Mouse (Mus musculus) limb, embryonic 10.5 days (tissue): ENCODE results near the gene Il10. TPM values are rescaled to one million over a fixed set of nuclear protein-coding genes. Genes with fewer than 3 reads are reported as not detected.
"Not testable (repeated sequence)": the region's sequence is repeated elsewhere in the genome, so short reads cannot be mapped to it uniquely, and the experiment has no call there.

Experiments
- DNase-seq: peaks from one replicate; pipeline ENCODE4 v3.0.0-alpha.2; 2017; ENCODE audit warnings: low spot score
- H3K27ac ChIP-seq: fragments of 300-500 bp; sonication (generic); 2 replicates; pipeline ENCODE4 v1.5.1; 2016; ENCODE audit warnings: mild to moderate bottlenecking
- H3K27me3 ChIP-seq: fragments of 300-500 bp; sonication (generic); 2 replicates; pipeline ENCODE4 v1.6.1; 2016; ENCODE audit warnings: low read depth, mild to moderate bottlenecking; ENCODE audit not compliant: poor library complexity, severe bottlenecking
- H3K36me3 ChIP-seq: fragments of 300-500 bp; sonication (generic); 2 replicates; pipeline ENCODE4 v1.6.1; 2016; ENCODE audit warnings: mild to moderate bottlenecking, moderate library complexity
- H3K4me1 ChIP-seq: fragments of 300-500 bp; sonication (generic); 2 replicates; pipeline ENCODE4 v1.6.1; 2016
- H3K4me3 ChIP-seq: fragments of 300-500 bp; sonication (generic); 2 replicates; pipeline ENCODE4 v1.5.1; 2016; ENCODE audit warnings: mild to moderate bottlenecking, moderate library complexity
- H3K9me3 ChIP-seq: fragments of 300-500 bp; sonication (generic); replicated peaks from 2 replicates; pipeline ENCODE4 v1.6.1; 2016; ENCODE audit warnings: mild to moderate bottlenecking
- WGBS: fragments of 180-500 bp; shearing (Covaris S2); methylation state at CpG from one replicate; pipeline ENCODE4 v1.1.7; 2016; 5-methylcytosine and 5-hydroxymethylcytosine counted together
- polyA plus RNA-seq: library from polyadenylated mRNA; unstranded; fragments of >200 nt; fragmentation: Nextera tagmentation; extraction: Ambion mirVana; gene quantifications from 2 replicates; pipeline ENCODE4 v1.2.1, GENCODE M21; 2016

Gene Il10
- polyA plus RNA-seq, 1 experiment from 2014 or later, result not detected

DNA sequence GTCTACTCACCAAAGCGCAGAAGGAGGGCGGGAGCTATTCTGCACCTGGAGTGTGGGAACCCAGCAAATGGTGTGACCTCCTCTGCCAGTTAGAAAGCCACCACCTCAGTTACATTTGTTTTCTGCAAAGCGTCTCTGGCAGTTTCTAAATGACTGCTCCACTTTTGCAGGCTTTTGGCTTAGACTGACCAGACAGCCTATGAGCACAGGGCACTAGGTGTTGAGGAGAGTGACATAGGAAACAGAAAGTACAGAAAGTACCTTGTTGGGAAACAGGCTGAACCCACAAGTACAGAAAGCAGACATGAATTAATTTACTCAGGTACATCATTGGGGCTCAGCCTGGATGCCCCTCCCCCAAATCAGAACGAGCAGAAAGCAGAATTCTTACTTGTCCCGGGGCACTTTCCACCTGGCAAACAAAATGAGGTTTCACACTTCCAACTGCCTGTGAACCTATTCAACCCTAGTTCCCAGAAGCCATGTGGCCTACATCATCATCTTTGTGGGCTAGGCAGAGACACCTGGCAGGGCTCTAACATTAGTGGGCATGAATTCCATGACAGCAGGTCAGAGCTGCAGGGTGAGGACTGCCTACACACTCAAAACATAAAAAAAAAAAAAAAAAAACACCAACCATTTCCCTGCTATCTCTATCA lies 3.1 kb downstream of the Il10 start:
- WGBS, result 44% methylated on average over 5 of the region's 5 CpGs

DNA sequence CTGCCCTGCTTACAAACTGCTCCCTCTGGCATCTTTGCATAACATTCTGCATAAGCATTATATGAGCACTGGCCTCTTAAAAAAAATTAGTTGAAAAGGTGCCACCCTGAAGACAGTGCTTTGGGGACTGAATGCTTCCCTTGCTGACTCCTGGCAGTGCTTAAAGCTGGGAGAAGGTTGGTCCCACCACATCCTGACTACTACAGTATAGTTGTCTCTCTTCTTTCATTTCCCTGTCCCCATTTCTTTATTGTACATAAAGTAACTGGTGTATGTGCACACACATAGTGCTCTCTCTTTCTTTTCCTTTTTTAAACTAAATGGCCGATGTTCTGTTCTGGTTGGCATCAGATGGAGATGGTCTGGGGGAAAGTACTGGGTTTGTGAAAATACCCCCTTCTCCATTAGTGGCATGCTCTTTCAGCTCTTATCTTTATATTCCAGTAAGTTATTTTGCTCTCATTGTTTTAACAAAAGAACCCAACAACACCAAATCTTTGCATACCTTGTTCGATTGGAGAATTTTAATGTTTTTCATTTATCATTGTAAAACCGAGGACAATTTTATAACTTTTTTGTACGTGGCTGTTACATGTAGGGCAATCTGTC lies 3.7 kb downstream of the Il10 start:
- H3K9me3 ChIP-seq, H3K27ac ChIP-seq, DNase-seq, H3K4me3 ChIP-seq, H3K36me3 ChIP-seq: not testable (repeated sequence)
- WGBS, result 87% methylated on average over 4 of the region's 4 CpGs
- Histone ChIP-seq H3K27me3 (peaks cover 20% of the 10 kb centered on the region), H3K4me1 (peaks cover 19% of the 10 kb centered on the region)

More for the DNA sequence above, 3.1 kb downstream of the Il10 start:
- Histone ChIP-seq H3K4me3 (no peak overlapping the region), H3K9me3 (no peaks in the 10 kb centered on the region), H3K27ac (no peak overlapping the region), H3K27me3 (peaks cover 20% of the 10 kb centered on the region), H3K4me1 (peaks cover 19% of the 10 kb centered on the region), H3K36me3 (no peaks in the 10 kb centered on the region)
- DNase-seq, result no peak

DNA sequence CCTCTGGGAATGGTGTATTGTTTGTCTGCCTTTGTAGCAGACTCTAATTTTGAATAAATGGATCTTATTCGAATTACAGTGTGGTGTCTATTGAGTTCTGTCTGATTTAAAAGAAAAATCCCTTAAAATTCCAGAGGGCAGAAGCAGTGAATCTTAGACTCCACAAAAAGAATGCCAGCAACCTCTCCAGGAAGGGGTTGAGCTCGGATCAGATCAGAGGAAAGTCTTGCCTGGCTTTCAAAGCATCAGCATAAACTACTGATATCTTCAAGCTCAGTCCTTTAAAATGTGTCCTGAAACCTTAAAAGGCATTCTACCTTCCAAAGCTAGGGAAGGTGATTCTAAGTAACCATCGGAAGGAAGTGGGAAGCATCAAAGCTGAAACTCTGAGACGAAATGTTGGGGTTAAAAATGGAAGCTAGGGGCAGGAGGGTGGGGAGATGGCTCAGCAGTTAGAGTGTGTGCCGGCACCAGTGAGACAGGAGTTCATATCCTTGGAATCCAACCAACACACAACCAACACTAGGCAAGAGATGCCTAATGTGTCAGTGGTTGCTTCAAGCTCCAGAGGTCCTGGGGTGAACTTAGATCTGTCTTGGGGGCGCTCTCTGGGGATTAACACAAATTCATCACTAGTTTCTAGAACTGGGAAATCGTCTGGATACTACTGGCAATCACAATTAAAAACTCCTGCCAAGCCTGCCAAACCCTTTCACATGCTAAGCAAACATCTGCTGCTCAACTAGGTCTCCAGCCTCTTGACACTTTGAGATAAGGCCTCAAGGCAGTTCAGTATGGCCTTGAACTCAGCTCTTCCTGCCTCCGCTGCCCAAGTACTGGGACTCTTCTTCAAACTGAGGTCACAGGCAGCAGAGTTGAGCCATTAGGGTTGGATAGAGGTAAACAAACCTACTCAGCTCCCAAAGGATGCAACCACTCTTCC lies 5.5 kb downstream of the Il10 start:
- Histone ChIP-seq H3K36me3 (no peaks in the 10 kb centered on the region), H3K4me3 (no peak overlapping the region), H3K4me1 (peaks cover 22% of the 10 kb centered on the region), H3K27ac (no peak overlapping the region), H3K27me3 (peaks cover 15% of the 10 kb centered on the region), H3K9me3 (no peaks in the 10 kb centered on the region)
- 85% methylated on average over 8 of the region's 8 CpGs for WGBS
- no peak for DNase-seq

- peaks cover 11% of the 10 kb centered on the region for H3K27me3 ChIP-seq
- H3K9me3 ChIP-seq, result no peaks in the 10 kb centered on the region
- WGBS, result 76% methylated on average over 4 of the region's 4 CpGs
- H3K4me1 ChIP-seq, result peaks cover 26% of the 10 kb centered on the region
- no peak for DNase-seq
- H3K4me3 ChIP-seq, result no peak overlapping the region
- H3K27ac ChIP-seq, result no peak overlapping the region
- H3K36me3 ChIP-seq, result no peaks in the 10 kb centered on the region
Measured at GRCm38 (mm10) chr1:131025843-131026190, 6.2 kb downstream of the Il10 start.

GRCm38 (mm10) chr1:131029215-131029614 lies 9.6 kb downstream of the Il10 start:
- Histone ChIP-seq H3K4me1 (peaks cover 21% of the 10 kb centered on the region), H3K27ac (no peak overlapping the region), H3K9me3 (no peaks in the 10 kb centered on the region), H3K27me3 (no peaks in the 10 kb centered on the region), H3K4me3 (no peak overlapping the region), H3K36me3 (no peaks in the 10 kb centered on the region)
- WGBS, result 88% methylated on average over 3 of the region's 3 CpGs
- DNase-seq, result no peak

GRCm38 (mm10) chr1:131030261-131030660 lies 10.6 kb downstream of the Il10 start:
- H3K4me1 ChIP-seq, result peaks cover 21% of the 10 kb centered on the region
- H3K9me3 ChIP-seq, result no peaks in the 10 kb centered on the region
- H3K27ac ChIP-seq, result no peak overlapping the region; the same call in 1 of the 2 replicates
- no peaks in the 10 kb centered on the region for H3K27me3 ChIP-seq
- 63% methylated on average over 7 of the region's 7 CpGs for WGBS
- DNase-seq, result no peak
- no peak overlapping the region for H3K4me3 ChIP-seq
- no peaks in the 10 kb centered on the region for H3K36me3 ChIP-seq

DNA sequence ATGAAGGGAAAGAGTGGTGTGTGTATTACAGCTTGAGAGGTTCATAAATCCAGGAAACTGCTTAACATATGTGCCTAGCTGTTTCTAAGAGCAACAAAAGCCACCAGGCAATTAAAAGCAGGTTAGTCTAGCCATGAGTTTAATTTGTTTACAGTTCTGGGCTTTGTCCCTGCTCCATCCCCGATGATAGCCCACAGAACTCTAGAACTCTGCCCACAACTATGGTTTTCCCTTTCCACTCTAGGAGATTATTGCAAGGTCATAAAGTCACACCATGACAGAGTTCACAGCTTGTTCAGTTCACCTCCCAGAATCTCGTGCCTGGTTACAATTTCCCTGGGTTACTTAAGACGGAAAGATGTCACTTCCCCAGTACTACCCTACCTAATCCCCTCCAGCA lies 11.6 kb downstream of the Il10 start:
- H3K27me3 ChIP-seq, result no peaks in the 10 kb centered on the region
- no peak overlapping the region for H3K27ac ChIP-seq
- H3K9me3 ChIP-seq, result no peaks in the 10 kb centered on the region
- H3K36me3 ChIP-seq, result no peaks in the 10 kb centered on the region
- H3K4me3 ChIP-seq, result no peak overlapping the region
- WGBS, result 15% methylated on average over 3 of the region's 3 CpGs
- no peak for DNase-seq
- peaks cover 21% of the 10 kb centered on the region for H3K4me1 ChIP-seq

GRCm38 (mm10) chr1:131038001-131038400 lies 18.4 kb downstream of the Il10 start:
- Histone ChIP-seq H3K27me3 (no peaks in the 10 kb centered on the region), H3K9me3 (no peaks in the 10 kb centered on the region), H3K36me3 (no peaks in the 10 kb centered on the region), H3K27ac (no peak overlapping the region), H3K4me1 (no peaks in the 10 kb centered on the region), H3K4me3 (no peak overlapping the region)
- no peak for DNase-seq
- WGBS, result 96% methylated on average over 5 of the region's 5 CpGs

- Histone ChIP-seq H3K9me3 (no peaks in the 10 kb centered on the region), H3K27me3 (no peaks in the 10 kb centered on the region), H3K4me1 (no peaks in the 10 kb centered on the region), H3K36me3 (no peaks in the 10 kb centered on the region), H3K27ac (no peak overlapping the region), H3K4me3 (no peak overlapping the region)
- no peak for DNase-seq
- 87% methylated on average over 10 of the region's 10 CpGs for WGBS
Measured at GRCm38 (mm10) chr1:131038415-131039017, 18.9 kb downstream of the Il10 start.

GRCm38 (mm10) chr1:131039479-131039878 lies 19.8 kb downstream of the Il10 start:
- Histone ChIP-seq H3K36me3 (no peaks in the 10 kb centered on the region), H3K4me1 (no peaks in the 10 kb centered on the region), H3K9me3 (no peaks in the 10 kb centered on the region), H3K27ac (no peak overlapping the region), H3K27me3 (no peaks in the 10 kb centered on the region), H3K4me3 (no peak overlapping the region)
- DNase-seq, result no peak
- WGBS, result 92% methylated on average over 5 of the region's 5 CpGs

GRCm38 (mm10) chr1:131042263-131042662 lies 22.6 kb downstream of the Il10 start:
- Histone ChIP-seq H3K27me3 (no peaks in the 10 kb centered on the region), H3K9me3 (no peaks in the 10 kb centered on the region), H3K27ac (no peak overlapping the region), H3K4me1 (no peaks in the 10 kb centered on the region), H3K4me3 (no peak overlapping the region), H3K36me3 (no peaks in the 10 kb centered on the region)
- DNase-seq, result no peak
- WGBS, result 59% methylated on average over 2 of the region's 2 CpGs

DNA sequence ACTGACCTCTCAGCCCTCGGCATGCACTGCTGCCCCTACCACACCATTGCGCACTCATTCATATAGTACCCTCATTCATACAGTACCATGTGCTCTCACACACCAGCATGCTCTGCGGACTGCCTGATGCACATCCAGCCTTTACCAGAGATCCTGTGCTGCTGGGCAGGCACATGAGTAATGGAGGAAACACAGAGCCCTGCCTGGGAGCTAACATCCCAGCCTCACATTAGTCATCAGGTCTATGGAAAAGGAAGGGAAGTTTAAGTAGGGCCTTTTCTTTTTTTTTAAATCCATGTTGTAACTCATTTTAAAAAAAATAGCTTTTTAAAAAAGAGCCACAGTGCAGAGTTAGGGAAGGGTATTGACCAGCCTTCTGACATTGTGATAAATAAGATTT lies 23.1 kb downstream of the Il10 start:
- no peak overlapping the region for H3K4me3 ChIP-seq
- DNase-seq, result no peak
- no peaks in the 10 kb centered on the region for H3K36me3 ChIP-seq
- H3K4me1 ChIP-seq, result no peaks in the 10 kb centered on the region
- 88% methylated on average over 3 of the region's 3 CpGs for WGBS
- H3K9me3 ChIP-seq, result no peaks in the 10 kb centered on the region
- no peak overlapping the region for H3K27ac ChIP-seq
- H3K27me3 ChIP-seq, result no peaks in the 10 kb centered on the region

- Histone ChIP-seq H3K36me3 (no peaks in the 10 kb centered on the region), H3K4me1 (no peaks in the 10 kb centered on the region), H3K9me3 (no peaks in the 10 kb centered on the region), H3K27ac (no peak overlapping the region), H3K4me3 (no peak overlapping the region), H3K27me3 (no peaks in the 10 kb centered on the region)
- 89% methylated on average over 4 of the region's 4 CpGs for WGBS
- DNase-seq, result no peak
Measured at GRCm38 (mm10) chr1:131043636-131044035, 24.0 kb downstream of the Il10 start.
